Mouse (Mus musculus): ENCODE data around the gene Cox20. TPM values are rescaled to one million over a fixed set of nuclear protein-coding genes. Genes with fewer than 3 reads are reported as not detected.

The Cox20 gene
- polyA plus RNA-seq, 1 experiment from 2014 or later: 152 TPM

GRCm38 (mm10) chr1:178303425-178303824 lies 15.5 kb upstream of the Cox20 start:
- ATAC-seq (ENCODE audit: low FRiP score): no peak
- Histone ChIP-seq H3K27ac (no peak overlapping the region), H3K4me3 (no peak overlapping the region), H3K27me3 (no peaks in the 10 kb centered on the region), H3K4me2 (no peak overlapping the region), H3K36me3 (no peaks in the 10 kb centered on the region), H3K4me1 (replicated peaks) (no peaks in the 10 kb centered on the region), H3K9ac (no peak overlapping the region), H3K9me3 (no peaks in the 10 kb centered on the region; the same call in 1 of the 2 replicates)
- WGBS: 28% methylated on average over 3 of the region's 3 CpGs

GRCm38 (mm10) chr1:178309487-178309886 lies 9.4 kb upstream of the Cox20 start:
- H3K4me3 ChIP-seq: no peak overlapping the region
- WGBS: 91% methylated on average over 2 of the region's 2 CpGs
- no peaks in the 10 kb centered on the region for H3K4me1 ChIP-seq (replicated peaks)
- H3K36me3 ChIP-seq: no peaks in the 10 kb centered on the region
- H3K4me2 ChIP-seq: no peak overlapping the region
- no peaks in the 10 kb centered on the region for H3K27me3 ChIP-seq
- H3K9me3 ChIP-seq: no peaks in the 10 kb centered on the region
- no peak overlapping the region for H3K9ac ChIP-seq
- H3K27ac ChIP-seq: no peak overlapping the region
- no peak for ATAC-seq (ENCODE audit: low FRiP score)

- H3K9ac ChIP-seq: no peak overlapping the region
- WGBS: 75% methylated on average over 1 of the region's 1 CpGs
These were observed 8.8 kb upstream of the Cox20 start for GRCm38 (mm10) chr1:178310128-178310527.

GRCm38 (mm10) chr1:178313039-178313597 lies 5.8 kb upstream of the Cox20 start:
- H3K27me3 ChIP-seq: no peaks in the 10 kb centered on the region
- no peak for ATAC-seq (ENCODE audit: low FRiP score)
- no peak overlapping the region for H3K4me3 ChIP-seq
- no peak overlapping the region for H3K9ac ChIP-seq
- H3K9me3 ChIP-seq: no peaks in the 10 kb centered on the region
- H3K36me3 ChIP-seq: no peaks in the 10 kb centered on the region
- no peak overlapping the region for H3K4me2 ChIP-seq
- H3K27ac ChIP-seq: no peak overlapping the region
- 93% methylated on average over 1 of the region's 1 CpGs for WGBS
- H3K4me1 ChIP-seq (replicated peaks): peaks cover 11% of the 10 kb centered on the region

More at GRCm38 (mm10) chr1:178310128-178310527, 8.8 kb upstream of the Cox20 start:
- Histone ChIP-seq H3K4me2 (no peak overlapping the region), H3K4me1 (replicated peaks) (no peaks in the 10 kb centered on the region), H3K27me3 (no peaks in the 10 kb centered on the region), H3K9me3 (no peaks in the 10 kb centered on the region), H3K27ac (no peak overlapping the region), H3K36me3 (no peaks in the 10 kb centered on the region), H3K4me3 (no peak overlapping the region)
- no peak for ATAC-seq (ENCODE audit: low FRiP score)

- Histone ChIP-seq H3K4me2 (no peak overlapping the region), H3K9ac (no peak overlapping the region), H3K27ac (no peak overlapping the region), H3K4me1 (replicated peaks) (peaks cover 11% of the 10 kb centered on the region), H3K27me3 (no peaks in the 10 kb centered on the region), H3K4me3 (no peak overlapping the region), H3K9me3 (no peaks in the 10 kb centered on the region), H3K36me3 (no peaks in the 10 kb centered on the region)
- 96% methylated on average over 2 of the region's 2 CpGs for whole genome bisulfite sequencing
- ATAC-seq (ENCODE audit: low FRiP score): no peak
These were observed 4.7 kb upstream of the Cox20 start for GRCm38 (mm10) chr1:178314236-178314635.

GRCm38 (mm10) chr1:178317275-178318001 lies 1.5 kb upstream of the Cox20 start:
- no peaks in the 10 kb centered on the region for H3K27me3 ChIP-seq
- no peaks in the 10 kb centered on the region for H3K9me3 ChIP-seq
- H3K9ac ChIP-seq: peak overlapping the region; percentile 90
- no peak for ATAC-seq (ENCODE audit: low FRiP score)
- H3K4me2 ChIP-seq: peak overlapping the region; percentile 89
- peaks cover 36% of the 10 kb centered on the region for H3K4me1 ChIP-seq (replicated peaks)
- H3K36me3 ChIP-seq: peaks cover 13% of the 10 kb centered on the region
- peak overlapping the region; percentile 67 for H3K4me3 ChIP-seq
- WGBS: 39% methylated on average over 10 of the region's 10 CpGs
- H3K27ac ChIP-seq: peak overlapping the region; percentile 100

GRCm38 (mm10) chr1:178318002-178318388 lies 935 bp upstream of the Cox20 start:
- WGBS: under 1% methylated on average over 17 of the region's 17 CpGs
- Histone ChIP-seq H3K27ac (peak overlapping the region; percentile 100), H3K4me1 (replicated peaks) (peaks cover 36% of the 10 kb centered on the region), H3K36me3 (peaks cover 19% of the 10 kb centered on the region), H3K9ac (peak overlapping the region; percentile 90), H3K9me3 (no peaks in the 10 kb centered on the region), H3K4me3 (peak overlapping the region; percentile 67), H3K27me3 (no peaks in the 10 kb centered on the region), H3K4me2 (peak overlapping the region; percentile 89)
- ATAC-seq (ENCODE audit: low FRiP score): peak; percentile 80

GRCm38 (mm10) chr1:178319295-178320037 lies 536 bp downstream of the Cox20 start:
- H3K9me3 ChIP-seq: no peaks in the 10 kb centered on the region
- peak overlapping the region; percentile 90 for H3K9ac ChIP-seq
- H3K4me2 ChIP-seq: peak overlapping the region; percentile 89
- H3K4me3 ChIP-seq: peak overlapping the region; percentile 67
- no peaks in the 10 kb centered on the region for H3K27me3 ChIP-seq
- H3K4me1 ChIP-seq (replicated peaks): peaks cover 36% of the 10 kb centered on the region
- peaks cover 28% of the 10 kb centered on the region for H3K36me3 ChIP-seq
- WGBS: 1% methylated on average over 12 of the region's 12 CpGs
- peak overlapping the region; percentile 100 for H3K27ac ChIP-seq
- ATAC-seq (ENCODE audit: low FRiP score): no peak

GRCm38 (mm10) chr1:178320038-178320722 lies 1.2 kb downstream of the Cox20 start:
- 24% methylated on average over 8 of the region's 8 CpGs for WGBS
- peak overlapping the region; percentile 90 for H3K9ac ChIP-seq
- peaks cover 35% of the 10 kb centered on the region for H3K36me3 ChIP-seq
- peak overlapping the region; percentile 67 for H3K4me3 ChIP-seq
- H3K27me3 ChIP-seq: no peaks in the 10 kb centered on the region
- peak overlapping the region; percentile 100 for H3K27ac ChIP-seq
- H3K9me3 ChIP-seq: no peaks in the 10 kb centered on the region
- H3K4me1 ChIP-seq (replicated peaks): peaks cover 36% of the 10 kb centered on the region
- peak overlapping the region; percentile 89 for H3K4me2 ChIP-seq
- no peak for ATAC-seq (ENCODE audit: low FRiP score)

- WGBS: 53% methylated on average over 5 of the region's 5 CpGs
These were observed 2.0 kb downstream of the Cox20 start for GRCm38 (mm10) chr1:178320723-178321590.

GRCm38 (mm10) chr1:178321730-178322357 lies 2.9 kb downstream of the Cox20 start:
- peak overlapping the region; percentile 89 for H3K4me2 ChIP-seq
- no peaks in the 10 kb centered on the region for H3K9me3 ChIP-seq
- H3K4me3 ChIP-seq: no peak overlapping the region
- no peaks in the 10 kb centered on the region for H3K27me3 ChIP-seq
- no peak overlapping the region for H3K27ac ChIP-seq
- H3K36me3 ChIP-seq: peaks cover 38% of the 10 kb centered on the region
- WGBS: 65% methylated on average over 4 of the region's 4 CpGs
- H3K4me1 ChIP-seq (replicated peaks): peaks cover 30% of the 10 kb centered on the region
- H3K9ac ChIP-seq: no peak overlapping the region
- ATAC-seq (ENCODE audit: low FRiP score): no peak

More at GRCm38 (mm10) chr1:178320723-178321590, 2.0 kb downstream of the Cox20 start:
- Histone ChIP-seq H3K9ac (peak overlapping the region; percentile 90), H3K27ac (peak overlapping the region; percentile 100), H3K4me3 (peak overlapping the region; percentile 67), H3K36me3 (peaks cover 35% of the 10 kb centered on the region), H3K9me3 (no peaks in the 10 kb centered on the region), H3K4me1 (replicated peaks) (peaks cover 36% of the 10 kb centered on the region), H3K4me2 (peak overlapping the region; percentile 89), H3K27me3 (no peaks in the 10 kb centered on the region)
- ATAC-seq (ENCODE audit: low FRiP score): no peak
